8 mouse cellular contexts compared by ENCODE assay signal in the genomic region with DNA sequence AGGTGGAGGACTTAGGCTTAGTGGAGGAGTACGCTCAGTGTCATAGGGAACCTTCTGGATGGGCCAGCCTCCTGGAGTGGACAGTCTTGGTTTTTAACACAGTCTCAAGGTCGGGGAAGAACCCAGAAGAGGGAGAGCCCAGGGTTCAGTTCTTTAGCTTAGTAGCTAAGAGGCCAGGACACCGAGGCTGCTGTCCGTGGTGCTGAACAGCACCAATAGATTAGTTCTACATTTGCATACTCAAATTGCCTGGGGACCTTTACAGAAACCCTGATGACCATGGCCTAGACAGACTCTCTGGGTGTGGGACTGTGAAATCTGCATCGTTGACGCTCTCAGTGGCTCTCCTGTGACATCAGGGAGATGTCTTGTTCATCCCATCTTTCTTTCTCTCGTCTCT. TPM values are rescaled to one million over a fixed set of nuclear protein-coding genes. Genes with fewer than 3 reads are reported as not detected.
A peak's percentile ranks its signal among the peaks of the same experiment; 100 is the strongest.
DNase-seq lines count a peak whose midpoint lies in the region; ATAC-seq and TF ChIP-seq lines count a peak whose summit lies in the region.

No protein-coding gene starts in this region.

- H3K9ac ChIP-seq in liver, embryonic 14.5 days (replicated peaks), result no peak overlapping the region

- H3K27me3 ChIP-seq in liver, embryonic 14.5 days (ENCODE audit: control insufficient read depth, insufficient read depth, low read length), result no peaks in the 10 kb centered on the region

- TF ChIP-seq CTCF in liver, embryonic 14.5 days (IDR thresholded peaks at IDR 0.05; ENCODE audit: low read depth), result no peak

- ATAC-seq in liver, embryonic 14.5 days (ENCODE audit: insufficient read depth), result no peak
- no peak for ATAC-seq in monocyte, adult 5-6 weeks (replicated peaks; ENCODE audit: insufficient number of reproducible peaks, low FRiP score, low TSS enrichment, poor library complexity, severe bottlenecking)
- no peak for ATAC-seq in erythroid progenitor cell, adult 5-6 weeks (replicated peaks; ENCODE audit: low FRiP score, poor library complexity, severe bottlenecking)

- no peak overlapping the region for H3K4me3 ChIP-seq in liver, embryonic 14.5 days (ENCODE audit: insufficient read depth in 1 of 2, low read depth in 2 of 2, low read length in 2 of 2)

- intact Hi-C loops in heart, postnatal 25 days (cut with DNase I), result no loop called here

- DNase-seq in heart, postnatal 4 days, result peak; percentile 76
- DNase-seq in heart, postnatal 25 days (ENCODE audit: low spot score), result no peak
- DNase-seq in B cell, adult 2 months, result peak; percentile 36 to 51
- peak; percentile 70 for DNase-seq in adrenal gland, postnatal 14 days
- peak; percentile 24 to 35 (median 28) for DNase-seq in liver, embryonic 14.5 days (ENCODE audit: low read depth in 3 of 3, low spot score in 3 of 3)
- no peak for DNase-seq in urinary bladder, postnatal 4 days (ENCODE audit: low spot score in 2 of 2)

- no peak overlapping the region for H3K27ac ChIP-seq in liver, embryonic 14.5 days

- no peaks in the 10 kb centered on the region for H3K9me3 ChIP-seq in liver, embryonic 14.5 days (ENCODE audit: control insufficient read depth, low read length)

- H3K36me3 ChIP-seq in liver, embryonic 14.5 days (replicated peaks; ENCODE audit: control insufficient read depth, insufficient read depth, low read depth), result no peaks in the 10 kb centered on the region

- no peak for TF ChIP-seq EP300 in liver, embryonic 14.5 days (IDR thresholded peaks at IDR 0.05; ENCODE audit: low read depth)

- no peak overlapping the region for H3K4me2 ChIP-seq in liver, embryonic 14.5 days (ENCODE audit: low read depth)

- 19% methylated on average over 7 of the region's 7 CpGs for WGBS in liver, embryonic 14.5 days (ENCODE audit: insufficient replicate concordance)

- no peaks in the 10 kb centered on the region for H3K4me1 ChIP-seq in liver, embryonic 14.5 days (replicated peaks; ENCODE audit: control insufficient read depth in 2 of 2, insufficient read depth in 2 of 2, low read length in 1 of 2)

RNA-seq across cellular contexts. Expression of gene Slc12a5, which starts 19.1 kb away (rescaled TPM):
- 1 to 10 TPM in 1 of 2 experiments, under 1 TPM in 1; 0.90 to 1.1 TPM for total RNA-seq in heart, postnatal 4 days (2021)
- total RNA-seq in heart, postnatal 25 days (2021), result under 1 TPM; 0.65 to 0.81 TPM
- 8.4 and 8.7 TPM in 2 replicates for total RNA-seq in adrenal gland, postnatal 14 days (2021)
- 0.42 and 0.60 TPM in 2 replicates for polyA plus RNA-seq in liver, embryonic 14.5 days (2012; rRNA removed)
- 0.10 and 0.24 TPM in 2 replicates for polyA plus RNA-seq in liver, embryonic 14.5 days (2014; fragmentation: Nextera tagmentation; extraction: Ambion mirVana)
- 0.11 to 1.7 TPM (median 0.29 TPM) in 3 replicates for total RNA-seq in monocyte, adult 5-6 weeks (2017)
- total RNA-seq in erythroid progenitor cell, adult 5-6 weeks (2015; ENCODE audit: low replicate concordance), result not detected in 2 replicates
- total RNA-seq in erythroid progenitor cell, adult 5-6 weeks (2017; ENCODE audit: low replicate concordance), result not detected in 2 replicates

RNA-seq across cellular contexts. Expression of gene Mmp9, which starts 39.2 kb away (rescaled TPM):
- total RNA-seq in heart, postnatal 4 days (2021), result under 1 TPM; 0.48 to 0.63 TPM
- total RNA-seq in heart, postnatal 25 days (2021), result under 1 TPM; 0.55 to 0.61 TPM
- 1.7 and 2.0 TPM in 2 replicates for total RNA-seq in adrenal gland, postnatal 14 days (2021)
- 0.97 and 1.00 TPM in 2 replicates for polyA plus RNA-seq in liver, embryonic 14.5 days (2012; rRNA removed)
- 0.76 and 1.2 TPM in 2 replicates for polyA plus RNA-seq in liver, embryonic 14.5 days (2014; fragmentation: Nextera tagmentation; extraction: Ambion mirVana)
- total RNA-seq in monocyte, adult 5-6 weeks (2017), result 1.7 to 19.4 TPM (median 15.0 TPM) in 3 replicates
- total RNA-seq in erythroid progenitor cell, adult 5-6 weeks (2015; ENCODE audit: low replicate concordance), result 41.1 and 44.7 TPM in 2 replicates
- total RNA-seq in erythroid progenitor cell, adult 5-6 weeks (2017; ENCODE audit: low replicate concordance), result 21.5 and 25.3 TPM in 2 replicates

RNA-seq across cellular contexts. Expression of gene Ncoa5, which starts 54.9 kb away (rescaled TPM):
- total RNA-seq in heart, postnatal 4 days (2021), result 10 to 100 TPM; 29.1 to 30.2 TPM
- total RNA-seq in heart, postnatal 25 days (2021), result 10 to 100 TPM; 19.1 to 19.5 TPM
- 37.6 and 40.5 TPM in 2 replicates for total RNA-seq in adrenal gland, postnatal 14 days (2021)
- polyA plus RNA-seq in liver, embryonic 14.5 days (2012; rRNA removed), result 11.7 and 13.5 TPM in 2 replicates
- polyA plus RNA-seq in liver, embryonic 14.5 days (2014; fragmentation: Nextera tagmentation; extraction: Ambion mirVana), result 11.6 TPM in 2 replicates
- 25.0 to 47.8 TPM (median 37.3 TPM) in 3 replicates for total RNA-seq in monocyte, adult 5-6 weeks (2017)
- 8.4 and 9.0 TPM in 2 replicates for total RNA-seq in erythroid progenitor cell, adult 5-6 weeks (2015; ENCODE audit: low replicate concordance)
- total RNA-seq in erythroid progenitor cell, adult 5-6 weeks (2017; ENCODE audit: low replicate concordance), result 13.5 and 20.0 TPM in 2 replicates

Comparison
In these comparisons a context has a peak if more than half of its experiments do, and no peak if none do; other contexts are left out.
1. DNase-seq: peak in heart, postnatal 4 days (single experiment), B cell, adult 2 months (2 of 2), adrenal gland, postnatal 14 days (single experiment) and liver, embryonic 14.5 days (3 of 3); none in heart, postnatal 25 days (single experiment) and urinary bladder, postnatal 4 days (0 of 2).